Mouse (Mus musculus) ES-E14 (cell line): Measurements from ENCODE around the gene Inka1.

Experiments
- CHD2 ChIP-seq: IDR thresholded peaks from 2 replicates; pipeline ENCODE4 v1.6.1; 2014; ENCODE audit warnings: mild to moderate bottlenecking, low read depth, low read length, inconsistent platforms
- HCFC1 ChIP-seq: IDR thresholded peaks from 2 replicates; pipeline ENCODE4 v1.6.1; 2012; ENCODE audit warnings: low read length, inconsistent platforms, borderline replicate concordance; ENCODE audit not compliant: insufficient read depth
- MAFK ChIP-seq: IDR thresholded peaks from 2 replicates; pipeline ENCODE4 v1.6.1; 2014; ENCODE audit warnings: mild to moderate bottlenecking, low read depth, low read length, inconsistent platforms; ENCODE audit not compliant: insufficient read depth
- ZC3H11A ChIP-seq: IDR thresholded peaks from 2 replicates; pipeline ENCODE4 v1.6.1; 2012; ENCODE audit warnings: low read depth, mild to moderate bottlenecking, inconsistent platforms, low read length, borderline replicate concordance
- ZNF384 ChIP-seq: IDR thresholded peaks from 2 replicates; pipeline ENCODE4 v1.6.1; 2012; ENCODE audit warnings: low read depth, low read length, inconsistent platforms

- TF ChIP-seq ZNF384 (no peak), MAFK (no peak), CHD2 (no peak), HCFC1 (no peak), ZC3H11A (no peak)
Observed at GRCm38 (mm10) chr9:107970311-107970710, 15.4 kb downstream of the Inka1 start.
